Mouse (Mus musculus) macrophage (primary cell): Measurements from ENCODE around the gene Agbl3. TPM values are rescaled to one million over a fixed set of nuclear protein-coding genes. Genes with fewer than 3 reads are reported as not detected.

Source experiments
- polyA plus RNA-seq: library from polyadenylated mRNA; stranded (reverse); fragments of 250-400 nt; gene quantifications from 3 replicates; pipeline ENCODE4 v1.2.4, GENCODE M21; 2018; ENCODE audit warnings: inconsistent platforms

Agbl3 gene
- polyA plus RNA-seq, 1 experiment from 2014 or later: 3.4 TPM

Other genes with a start within 250 kb of the Agbl3 start
- 0.71 to 4.8 TPM (median 1.5 TPM) in 3 replicates for gene Cald1, start 181.9 kb upstream of the Agbl3 start, polyA plus RNA-seq
- gene Tmem140, start 82.7 kb downstream of the Agbl3 start, polyA plus RNA-seq: 41.8 to 184 TPM (median 113 TPM) in 3 replicates
- 3.3 to 10.6 TPM (median 4.3 TPM) in 3 replicates for gene Cyren, start 97.6 kb downstream of the Agbl3 start, polyA plus RNA-seq
- 86.6 to 195 TPM (median 145 TPM) in 3 replicates for gene Wdr91, start 130.4 kb downstream of the Agbl3 start, polyA plus RNA-seq
- gene Stra8, start 139.7 kb downstream of the Agbl3 start, polyA plus RNA-seq: not detected in 3 replicates
- 0.10 to 0.19 TPM in 2 of 3 replicates, not detected in the other for gene Slc23a4, start 208.0 kb downstream of the Agbl3 start, polyA plus RNA-seq